Mouse (Mus musculus) ES-Bruce4 (cell line): ENCODE data around the gene Gm28308. TPM values are rescaled to one million over a fixed set of nuclear protein-coding genes. Genes with fewer than 3 reads are reported as not detected.

Experiments
- H3K27ac ChIP-seq: 2 replicates; pipeline ENCODE4 v1.5.1; 2012; ENCODE audit warnings: low read length, inconsistent platforms; ENCODE audit not compliant: insufficient read depth
- H3K27me3 ChIP-seq: 2 replicates; pipeline ENCODE4 v1.6.1; 2012; ENCODE audit warnings: mild to moderate bottlenecking, low read length, inconsistent platforms; ENCODE audit not compliant: control insufficient read depth, poor library complexity, insufficient read depth, severe bottlenecking
- H3K36me3 ChIP-seq: 2 replicates; pipeline ENCODE4 v1.6.1; 2012; ENCODE audit warnings: inconsistent platforms, mild to moderate bottlenecking, low read length, moderate library complexity; ENCODE audit not compliant: control insufficient read depth, poor library complexity, insufficient read depth, severe bottlenecking
- H3K4me1 ChIP-seq: one replicate; pipeline ENCODE4 v1.8.1; 2011; ENCODE audit warnings: low read length; ENCODE audit not compliant: control insufficient read depth, insufficient read depth
- H3K4me3 ChIP-seq: 2 replicates; pipeline ENCODE4 v1.5.1; 2011; ENCODE audit warnings: low read depth, mild to moderate bottlenecking, low read length
- H3K9ac ChIP-seq: 2 replicates; pipeline ENCODE4 v1.6.1; 2012; ENCODE audit warnings: low read depth, mild to moderate bottlenecking, inconsistent platforms; ENCODE audit not compliant: poor library complexity, severe bottlenecking
- H3K9me3 ChIP-seq: replicated peaks from 2 replicates; pipeline ENCODE4 v1.6.1; 2012; ENCODE audit warnings: mild to moderate bottlenecking, low read length, inconsistent platforms; ENCODE audit not compliant: control insufficient read depth, poor library complexity, insufficient read depth, severe bottlenecking
- CTCF ChIP-seq: IDR thresholded peaks from one replicate; pipeline ENCODE4 v1.8.1; 2011; ENCODE audit warnings: low read depth, low read length
- EP300 ChIP-seq: IDR thresholded peaks from 2 replicates; pipeline ENCODE4 v1.6.1; 2011; ENCODE audit warnings: low read depth, low read length; ENCODE audit not compliant: insufficient read depth
- POLR2A ChIP-seq: IDR thresholded peaks from one replicate; pipeline ENCODE4 v1.8.1; 2011; ENCODE audit warnings: low read length; ENCODE audit not compliant: insufficient read depth
- polyA plus RNA-seq: library from polyadenylated mRNA; stranded (reverse); fragments of >200 nt; gene quantifications from 2 replicates; pipeline ENCODE4 v1.2.4, GENCODE M21; 2011; ENCODE audit warnings: low read depth; ENCODE audit not compliant: missing spikeins, insufficient read depth, insufficient read length

Gm28308 gene
- polyA plus RNA-seq, 1 experiment = not detected

DNA sequence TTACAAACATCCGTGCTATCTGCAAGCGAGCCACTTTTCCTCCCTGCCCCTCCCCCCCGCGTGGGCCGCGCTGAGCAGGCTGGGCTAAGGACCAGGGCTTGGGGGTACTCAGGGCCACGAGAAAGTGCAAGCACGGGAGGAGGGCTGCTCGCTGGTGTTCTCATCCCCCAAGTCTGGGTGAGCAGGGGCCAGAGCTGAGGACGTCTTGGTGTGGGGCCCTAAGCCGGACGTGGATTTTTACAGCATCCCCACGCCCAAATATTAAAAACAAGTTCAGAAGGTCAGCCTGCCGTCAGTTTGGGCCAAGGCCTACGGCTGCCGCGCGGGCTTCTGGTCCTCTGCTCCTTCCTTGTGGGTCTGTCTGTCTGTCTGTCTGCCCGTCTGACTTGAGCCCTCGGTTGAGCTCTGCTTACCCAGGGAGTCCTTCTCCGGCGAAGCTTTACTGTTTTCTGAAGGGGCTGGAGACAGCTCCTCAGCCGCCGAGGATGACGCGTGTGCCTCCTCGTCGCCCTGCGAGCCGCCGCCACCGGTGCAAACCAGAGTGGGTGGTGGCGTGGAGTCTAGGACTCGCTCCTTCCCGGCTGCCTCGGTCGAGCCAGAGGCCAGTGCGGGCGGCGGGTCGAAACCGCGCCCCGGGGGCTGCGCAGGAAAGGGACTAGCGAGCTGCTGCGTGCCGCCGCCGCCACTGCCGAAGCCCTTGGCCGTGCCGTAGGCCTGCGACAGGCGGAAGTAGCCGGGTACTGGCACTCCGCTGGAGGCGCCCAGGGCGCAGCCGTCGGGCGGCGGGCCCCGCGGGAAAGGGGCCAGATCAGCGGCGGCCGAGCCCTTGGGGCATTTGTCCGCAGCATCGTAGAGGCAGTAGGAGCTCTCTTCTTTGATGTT, 20.6 kb upstream of the Gm28308 start:
- TF ChIP-seq EP300 (no peak), CTCF (no peak), POLR2A (no peak)
- H3K9ac ChIP-seq = peak overlapping the region; percentile 8; the same call in 1 of the 2 replicates
- no peaks in the 10 kb centered on the region for H3K9me3 ChIP-seq
- H3K4me1 ChIP-seq = no peaks in the 10 kb centered on the region
- H3K4me3 ChIP-seq = peak overlapping the region; percentile 9
- H3K27me3 ChIP-seq = peaks cover 68% of the 10 kb centered on the region
- H3K36me3 ChIP-seq = no peaks in the 10 kb centered on the region
- no peak overlapping the region for H3K27ac ChIP-seq

DNA sequence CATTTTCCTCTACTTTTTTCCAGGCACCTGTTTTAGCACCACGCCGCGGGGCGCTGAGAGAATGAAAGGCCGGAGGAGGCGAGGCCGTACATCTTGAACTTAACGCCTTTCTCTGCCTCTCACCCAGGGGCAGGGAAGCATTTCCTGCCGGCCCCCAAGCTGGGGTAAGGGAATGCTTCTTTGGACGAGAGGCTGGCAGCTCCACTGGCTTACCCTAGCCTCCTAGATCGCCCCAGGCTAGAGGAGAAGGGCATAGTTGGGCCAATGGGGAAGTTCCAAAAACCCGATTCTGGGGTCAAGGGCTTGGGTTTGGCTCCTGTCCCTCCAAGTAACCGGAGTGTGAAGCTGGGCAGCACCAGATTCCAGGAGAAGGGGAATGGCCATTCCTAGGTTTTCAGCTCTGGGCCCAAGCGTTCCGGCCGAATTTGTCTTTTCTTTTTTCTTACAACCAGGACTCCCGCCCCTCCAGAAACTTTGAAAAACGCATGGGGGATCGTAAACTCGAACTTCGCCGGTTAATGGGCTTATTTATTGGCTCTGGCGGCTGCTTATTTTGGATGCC, 19.9 kb upstream of the Gm28308 start:
- TF ChIP-seq CTCF = no peak
- TF ChIP-seq POLR2A = no peak
- TF ChIP-seq EP300 = no peak
- H3K4me1 ChIP-seq = no peaks in the 10 kb centered on the region
- no peaks in the 10 kb centered on the region for H3K9me3 ChIP-seq
- peaks cover 70% of the 10 kb centered on the region for H3K27me3 ChIP-seq
- no peak overlapping the region for H3K27ac ChIP-seq
- no peaks in the 10 kb centered on the region for H3K36me3 ChIP-seq
- no peak overlapping the region for H3K4me3 ChIP-seq
- no peak overlapping the region for H3K9ac ChIP-seq

DNA sequence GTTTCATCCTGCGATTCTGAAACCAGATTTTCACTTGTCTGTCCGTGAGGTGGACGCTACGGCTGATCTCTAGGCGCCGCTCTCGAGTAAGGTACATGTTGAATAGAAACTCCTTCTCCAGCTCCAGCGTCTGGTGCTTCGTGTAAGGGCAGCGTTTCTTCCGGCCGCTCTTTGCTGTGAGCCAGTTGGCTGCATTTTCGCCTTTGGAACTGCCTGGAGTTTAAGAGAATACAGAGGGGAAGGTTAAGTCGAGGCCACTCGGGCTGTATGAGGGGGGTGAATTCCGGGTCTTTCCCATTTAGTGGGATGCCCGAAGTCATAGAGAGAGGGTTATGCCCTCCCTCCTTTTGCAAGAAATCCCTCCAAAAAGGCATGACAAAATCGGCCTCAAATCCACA, 19.4 kb upstream of the Gm28308 start:
- Histone ChIP-seq H3K9me3 (no peaks in the 10 kb centered on the region), H3K27me3 (peaks cover 67% of the 10 kb centered on the region), H3K4me1 (no peaks in the 10 kb centered on the region), H3K9ac (no peak overlapping the region), H3K36me3 (no peaks in the 10 kb centered on the region), H3K27ac (no peak overlapping the region), H3K4me3 (no peak overlapping the region)
- TF ChIP-seq POLR2A (no peak), EP300 (no peak), CTCF (no peak)

DNA sequence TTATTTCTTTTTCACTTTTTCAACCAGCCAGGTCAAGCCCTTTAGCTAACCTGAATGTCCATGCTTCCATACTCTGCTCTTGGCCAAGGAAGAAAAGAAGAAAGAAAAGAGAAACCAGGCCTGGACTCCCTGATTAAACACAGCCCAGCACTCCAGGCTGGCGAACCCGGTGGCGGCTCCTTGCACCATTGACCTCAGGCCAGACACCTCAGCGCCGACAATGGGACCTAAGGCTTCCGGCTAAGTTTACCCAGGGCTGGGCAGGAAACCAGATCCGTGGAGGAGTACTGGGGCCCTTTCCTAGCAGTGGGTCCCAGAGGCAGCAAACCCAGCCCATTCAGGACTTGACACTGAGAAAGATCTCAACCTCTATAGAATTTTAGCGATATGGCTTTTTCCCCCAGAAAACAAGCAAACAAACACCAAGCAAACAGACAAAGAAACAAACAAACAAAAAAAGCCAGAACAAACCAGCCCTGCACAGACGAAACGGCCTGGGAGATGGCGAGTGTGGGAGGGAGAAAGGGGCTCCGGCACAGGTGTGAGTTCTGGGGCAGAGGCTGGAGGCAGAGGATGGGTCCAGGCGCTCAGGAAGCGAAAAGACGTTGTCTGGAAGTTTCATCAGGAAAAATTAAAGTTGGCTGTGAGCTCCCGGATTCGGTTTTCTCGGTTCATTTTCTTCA, 18.9 kb upstream of the Gm28308 start:
- Histone ChIP-seq H3K9ac (no peak overlapping the region), H3K27ac (no peak overlapping the region), H3K27me3 (peaks cover 69% of the 10 kb centered on the region), H3K36me3 (no peaks in the 10 kb centered on the region), H3K4me3 (no peak overlapping the region), H3K9me3 (no peaks in the 10 kb centered on the region), H3K4me1 (no peaks in the 10 kb centered on the region)
- TF ChIP-seq CTCF = no peak
- TF ChIP-seq POLR2A = no peak

DNA sequence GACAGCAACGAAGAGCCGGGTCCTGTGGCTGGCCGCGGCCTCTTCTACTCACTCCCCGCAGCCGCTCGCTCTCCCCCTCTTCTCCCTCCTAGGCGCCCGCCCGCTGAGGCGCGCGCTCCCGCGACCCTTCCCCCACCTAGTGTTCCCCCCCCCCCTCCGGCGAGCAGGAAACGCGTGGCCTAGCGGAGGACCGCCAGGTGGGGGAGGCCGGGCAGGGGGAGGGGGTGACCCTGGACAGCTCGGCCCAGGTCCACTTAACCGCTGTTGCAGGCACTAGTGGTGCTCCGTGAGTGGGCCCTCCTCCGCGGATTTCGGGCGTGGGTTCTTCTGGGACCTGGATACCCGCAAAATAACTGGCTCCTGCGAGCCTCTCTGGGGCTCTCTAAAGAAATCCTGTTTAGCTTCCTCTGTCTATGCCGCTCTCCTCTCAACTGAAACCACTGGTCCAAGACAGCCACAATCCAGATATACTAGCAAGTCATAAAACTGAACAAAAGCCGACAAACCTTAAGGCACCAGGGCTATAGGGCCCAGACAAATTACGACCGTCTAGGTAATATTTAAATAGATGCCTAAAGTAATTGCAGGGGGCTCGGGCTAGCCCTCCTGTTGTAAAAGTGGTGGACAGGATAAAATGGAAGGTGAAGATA, 17.5 kb upstream of the Gm28308 start, which contains the start of gene Hoxa9:
Gene Hoxa9 (minus strand): TSS at position 574 of the 650 bp plus-strand sequence.
- H3K4me3 ChIP-seq = peak within 1 kb of the TSS; percentile 25
- H3K9me3 ChIP-seq = no peaks in the 10 kb centered on the region
- no peak within 1 kb of the TSS for H3K9ac ChIP-seq
- TF ChIP-seq EP300 (no peak), POLR2A (no peak), CTCF (no peak)
- no peak within 1 kb of the TSS for H3K27ac ChIP-seq
- peaks cover 72% of the 10 kb centered on the region for H3K27me3 ChIP-seq
- H3K36me3 ChIP-seq = no peaks in the 10 kb centered on the region
- H3K4me1 ChIP-seq = no peaks in the 10 kb centered on the region
